Mouse (Mus musculus): ENCODE measurements around the gene Hs6st3.

DNA sequence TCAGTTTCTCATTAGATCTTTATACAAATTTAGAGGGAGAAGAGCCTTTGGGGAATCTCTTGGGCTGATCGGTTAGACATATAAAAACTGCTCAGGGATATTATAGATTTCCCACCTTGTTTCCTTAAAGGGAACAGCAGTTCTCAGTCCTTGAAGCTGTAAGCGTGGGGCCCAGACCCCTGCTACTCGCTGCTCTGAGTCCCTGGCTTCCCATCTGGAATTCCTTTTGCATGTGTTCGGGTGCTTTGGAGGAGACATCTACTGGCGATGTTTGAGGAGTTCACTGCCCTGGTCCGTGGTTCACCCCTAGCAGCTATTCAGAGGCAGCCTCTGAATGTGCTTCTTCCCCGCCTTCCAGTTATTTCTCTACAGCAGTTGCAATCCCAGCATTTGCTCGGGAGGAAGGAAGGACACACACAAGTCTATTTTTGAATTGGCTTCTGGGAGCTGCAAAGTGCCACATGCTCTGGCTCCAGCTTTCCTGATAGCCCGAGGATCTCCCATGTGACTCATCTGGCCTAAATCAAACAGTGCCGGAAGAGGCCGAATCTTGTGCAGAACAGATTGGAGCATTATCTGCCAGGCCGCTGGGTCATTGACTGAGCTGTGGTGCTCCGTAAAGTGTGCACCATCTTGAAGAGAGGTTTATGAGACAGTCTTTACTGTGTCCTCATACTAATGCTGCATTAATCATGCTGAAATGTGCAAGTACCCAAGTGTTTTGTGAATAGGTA is 77.6 kb downstream of the Hs6st3 start:
- TF ChIP-seq POLR2A (IDR thresholded peaks at IDR 0.05; ENCODE audit: borderline replicate concordance, control insufficient read depth, low read depth, low read length) (no peak), CTCF (IDR thresholded peaks at IDR 0.05; ENCODE audit: control insufficient read depth, insufficient read depth, low read length) (no peak)
